Mouse (Mus musculus): ENCODE results near the gene Zfp831. TPM values are rescaled to one million over a fixed set of nuclear protein-coding genes. Genes with fewer than 3 reads are reported as not detected.

The Zfp831 gene
- polyA plus RNA-seq, 1 experiment from 2014 or later = not detected

DNA sequence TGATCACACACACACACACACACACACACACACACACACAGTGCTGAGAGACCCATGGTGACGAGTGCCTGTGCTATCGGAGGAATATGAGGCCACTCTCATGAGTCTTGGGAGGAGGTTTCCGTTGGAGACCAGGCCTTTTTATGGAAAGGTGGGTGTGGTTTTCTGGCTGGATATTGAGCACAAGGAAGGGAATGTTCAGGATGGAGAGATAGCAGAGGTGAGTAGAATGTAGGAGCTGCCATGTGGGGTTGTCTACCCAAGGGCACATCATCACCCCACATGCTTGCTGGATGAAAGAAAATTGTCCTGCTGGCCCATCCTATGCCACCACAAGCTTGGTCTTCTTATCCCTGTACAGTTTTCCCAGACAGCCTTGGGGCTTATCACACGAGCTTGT lies 16.5 kb downstream of the Zfp831 start:
- ATAC-seq (ENCODE audit: low FRiP score) = no peak
- WGBS = 81% methylated on average over 4 of the region's 4 CpGs
- Histone ChIP-seq H3K27me3 (no peaks in the 10 kb centered on the region), H3K36me3 (replicated peaks) (no peaks in the 10 kb centered on the region), H3K27ac (no peak overlapping the region), H3K4me2 (no peak overlapping the region), H3K9ac (no peak overlapping the region), H3K9me3 (no peaks in the 10 kb centered on the region), H3K4me3 (replicated peaks) (no peak overlapping the region), H3K4me1 (no peaks in the 10 kb centered on the region)

DNA sequence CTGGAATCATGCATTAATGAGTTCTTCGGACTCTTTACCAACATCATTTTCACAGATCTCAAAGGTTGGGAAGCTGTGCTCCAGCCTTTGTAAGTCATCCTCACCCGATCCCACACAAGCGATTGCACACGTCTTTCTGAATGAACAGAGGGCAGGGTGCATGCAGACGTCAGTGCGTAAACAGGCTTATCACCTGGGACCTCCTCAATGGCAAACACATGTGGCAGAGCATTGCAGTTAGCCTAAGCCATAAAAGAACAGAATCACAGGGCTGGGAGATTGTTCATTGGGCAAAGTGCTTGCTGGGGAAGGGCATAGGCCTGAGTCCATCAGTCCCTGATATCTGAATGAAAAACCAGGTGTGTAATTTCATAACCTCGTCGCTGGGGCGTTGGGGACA lies 17.0 kb downstream of the Zfp831 start:
- WGBS = 93% methylated on average over 9 of the region's 9 CpGs
- no peaks in the 10 kb centered on the region for H3K36me3 ChIP-seq (replicated peaks)
- H3K4me2 ChIP-seq = no peak overlapping the region
- no peak for ATAC-seq (ENCODE audit: low FRiP score)
- no peaks in the 10 kb centered on the region for H3K27me3 ChIP-seq
- H3K4me3 ChIP-seq (replicated peaks) = no peak overlapping the region
- no peaks in the 10 kb centered on the region for H3K9me3 ChIP-seq
- no peak overlapping the region for H3K9ac ChIP-seq
- no peak overlapping the region for H3K27ac ChIP-seq
- no peaks in the 10 kb centered on the region for H3K4me1 ChIP-seq

DNA sequence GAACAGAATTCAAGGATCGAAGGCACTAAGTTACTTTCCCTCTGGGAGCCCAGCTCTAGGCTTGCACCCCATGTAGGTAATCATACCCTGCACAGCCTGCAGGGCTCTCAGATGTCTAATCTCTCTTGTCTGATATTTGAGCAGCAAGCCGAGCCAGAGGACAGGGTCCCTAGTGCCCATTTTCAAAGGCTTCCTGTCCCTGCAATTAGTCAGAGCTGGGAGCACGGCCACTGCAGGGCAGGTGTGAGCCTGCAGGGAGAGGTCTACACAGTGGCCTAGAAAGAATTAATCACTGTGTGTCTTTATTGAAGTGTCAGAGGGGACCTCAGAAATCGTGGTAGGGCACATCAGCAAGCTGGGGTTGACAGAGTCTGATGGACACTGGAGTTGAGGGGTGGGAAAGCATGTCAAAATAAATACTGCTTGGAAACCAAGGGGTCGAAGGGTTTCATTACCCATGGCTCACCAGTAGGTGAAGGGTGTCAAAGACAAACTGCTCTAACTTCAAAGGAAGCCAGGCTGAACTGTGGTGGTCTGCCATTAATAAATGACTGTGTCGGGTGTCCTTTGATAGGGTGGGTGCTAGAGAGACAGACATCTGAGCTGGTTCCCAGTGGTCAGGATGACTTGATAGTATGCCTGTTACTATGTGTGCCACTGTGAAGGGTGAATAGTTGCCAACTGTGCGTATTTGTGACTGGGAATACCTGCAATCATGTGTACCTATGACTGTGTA lies 18.3 kb downstream of the Zfp831 start:
- Histone ChIP-seq H3K4me1 (no peaks in the 10 kb centered on the region), H3K27ac (no peak overlapping the region), H3K9ac (no peak overlapping the region), H3K9me3 (no peaks in the 10 kb centered on the region), H3K36me3 (replicated peaks) (no peaks in the 10 kb centered on the region), H3K4me3 (replicated peaks) (no peak overlapping the region), H3K4me2 (no peak overlapping the region), H3K27me3 (no peaks in the 10 kb centered on the region)
- no peak for ATAC-seq (ENCODE audit: low FRiP score)
- WGBS = 67% methylated on average over 7 of the region's 7 CpGs

DNA sequence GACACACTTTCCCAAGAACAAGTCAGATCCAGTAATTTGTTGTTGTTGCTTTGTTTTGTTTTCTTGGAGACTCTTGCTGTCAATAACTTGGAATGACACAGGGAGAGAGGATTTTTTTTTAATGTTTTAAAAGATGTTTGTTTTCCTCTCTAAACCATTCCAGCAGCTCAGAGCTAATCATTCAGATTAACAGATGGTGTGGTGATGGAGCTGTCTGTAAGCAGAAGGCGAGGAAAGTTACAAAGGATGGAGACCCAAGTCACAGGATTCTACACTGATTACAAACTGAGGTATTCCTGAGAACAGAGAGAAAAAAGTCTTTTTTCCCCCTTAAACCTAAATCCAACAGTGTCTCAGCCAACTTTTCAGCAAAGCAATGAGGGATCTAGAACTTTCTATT lies 19.3 kb downstream of the Zfp831 start:
- Histone ChIP-seq H3K36me3 (replicated peaks) (no peaks in the 10 kb centered on the region), H3K27ac (no peak overlapping the region), H3K27me3 (no peaks in the 10 kb centered on the region), H3K4me2 (no peak overlapping the region), H3K9ac (no peak overlapping the region), H3K4me1 (no peaks in the 10 kb centered on the region), H3K4me3 (replicated peaks) (no peak overlapping the region), H3K9me3 (no peaks in the 10 kb centered on the region)
- 90% methylated on average over 1 of the region's 1 CpGs for WGBS
- no peak for ATAC-seq (ENCODE audit: low FRiP score)

DNA sequence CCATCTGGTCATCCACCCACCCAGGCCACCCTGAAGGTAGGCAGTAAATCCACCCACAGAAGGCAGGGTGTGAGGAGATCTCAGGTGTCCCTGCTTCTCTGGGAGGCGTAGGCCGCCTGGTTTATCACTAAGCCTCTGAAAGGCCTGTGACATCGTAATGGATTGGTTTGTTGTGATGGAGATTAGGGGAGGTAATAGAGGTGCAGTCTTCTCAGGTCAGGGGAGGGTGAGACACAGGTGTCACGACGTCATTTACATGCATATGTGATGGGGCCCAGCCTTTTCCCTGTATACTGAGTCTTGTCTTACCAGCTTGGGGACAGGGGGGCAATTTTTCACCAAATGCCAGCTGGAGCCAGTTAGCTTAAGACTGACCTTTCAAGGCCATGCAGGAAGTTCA lies 22.1 kb downstream of the Zfp831 start:
- H3K4me3 ChIP-seq (replicated peaks) = no peak overlapping the region
- no peaks in the 10 kb centered on the region for H3K36me3 ChIP-seq (replicated peaks)
- H3K4me2 ChIP-seq = no peak overlapping the region
- peaks cover 2% of the 10 kb centered on the region; the same call in 1 of the 2 replicates for H3K27me3 ChIP-seq
- no peaks in the 10 kb centered on the region for H3K4me1 ChIP-seq
- no peak overlapping the region for H3K27ac ChIP-seq
- 54% methylated on average over 5 of the region's 5 CpGs for WGBS
- H3K9ac ChIP-seq = no peak overlapping the region
- no peak for ATAC-seq (ENCODE audit: low FRiP score)
- no peaks in the 10 kb centered on the region for H3K9me3 ChIP-seq

DNA sequence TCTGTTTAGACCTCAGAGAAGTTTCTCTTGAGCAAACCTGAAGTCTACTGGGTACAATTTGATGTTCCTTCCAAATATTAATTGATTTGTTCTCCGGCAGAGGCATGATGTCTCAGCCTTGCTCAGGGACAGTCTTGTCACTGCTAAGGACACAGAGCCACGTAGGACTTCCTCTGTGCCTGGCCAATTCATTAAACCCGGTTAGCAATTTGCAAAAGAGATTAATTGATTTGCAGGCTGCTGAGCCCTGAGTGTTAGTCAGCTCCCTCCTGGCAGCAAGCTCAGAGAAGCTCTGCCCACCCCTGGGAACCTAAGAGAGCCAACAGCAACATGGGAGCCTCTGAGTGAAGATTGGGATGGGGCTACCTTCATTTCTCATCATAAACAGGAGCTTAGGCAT lies 25.5 kb downstream of the Zfp831 start:
- WGBS = 59% methylated on average over 3 of the region's 3 CpGs
- Histone ChIP-seq H3K4me2 (no peak overlapping the region), H3K36me3 (replicated peaks) (no peaks in the 10 kb centered on the region), H3K4me3 (replicated peaks) (no peak overlapping the region), H3K27ac (no peak overlapping the region), H3K9me3 (no peaks in the 10 kb centered on the region), H3K4me1 (peaks cover 10% of the 10 kb centered on the region), H3K9ac (no peak overlapping the region), H3K27me3 (peaks cover 29% of the 10 kb centered on the region)
- no peak for ATAC-seq (ENCODE audit: low FRiP score)

DNA sequence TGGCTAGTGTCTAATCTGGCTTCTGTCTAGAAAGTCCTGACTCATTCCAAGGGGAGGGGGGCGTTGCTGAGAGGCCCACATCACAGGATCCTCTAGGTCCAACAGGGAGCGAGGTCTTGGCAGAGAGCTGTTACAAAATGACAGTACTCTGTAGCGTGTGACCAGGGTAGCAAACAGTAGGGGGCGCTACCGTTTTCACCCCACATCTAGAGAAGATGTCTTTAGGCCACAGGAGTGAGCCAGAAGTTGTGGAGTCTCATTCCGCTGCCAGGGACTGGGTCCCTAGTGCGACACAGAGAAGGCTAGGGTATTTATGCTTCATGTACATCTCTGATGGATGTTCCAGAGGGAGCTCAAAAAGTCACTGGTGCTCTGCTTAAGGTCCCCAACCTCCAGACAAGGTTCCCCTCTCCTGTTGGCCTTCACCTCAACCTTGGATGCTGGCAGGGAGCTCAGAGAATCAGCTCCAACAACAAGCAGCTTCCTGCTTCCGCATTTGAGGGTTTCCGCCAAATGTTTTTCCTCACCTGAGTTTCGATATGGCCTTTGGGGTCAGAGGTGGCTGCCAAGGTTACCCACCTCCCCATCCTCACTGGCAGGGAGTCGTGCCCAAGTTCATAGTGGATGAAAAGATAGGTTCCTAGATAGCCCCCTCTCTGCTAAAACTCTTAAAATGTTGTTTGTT lies 29.3 kb downstream of the Zfp831 start:
- Histone ChIP-seq H3K9me3 (no peaks in the 10 kb centered on the region), H3K27me3 (peaks cover 40% of the 10 kb centered on the region), H3K9ac (no peak overlapping the region), H3K4me2 (peak overlapping the region; percentile 78), H3K27ac (no peak overlapping the region), H3K36me3 (replicated peaks) (no peaks in the 10 kb centered on the region), H3K4me3 (replicated peaks) (no peak overlapping the region), H3K4me1 (peaks cover 17% of the 10 kb centered on the region)
- no peak; the same call in 1 of the 2 replicates for ATAC-seq (ENCODE audit: low FRiP score)
- 26% methylated on average over 11 of the region's 11 CpGs for WGBS

DNA sequence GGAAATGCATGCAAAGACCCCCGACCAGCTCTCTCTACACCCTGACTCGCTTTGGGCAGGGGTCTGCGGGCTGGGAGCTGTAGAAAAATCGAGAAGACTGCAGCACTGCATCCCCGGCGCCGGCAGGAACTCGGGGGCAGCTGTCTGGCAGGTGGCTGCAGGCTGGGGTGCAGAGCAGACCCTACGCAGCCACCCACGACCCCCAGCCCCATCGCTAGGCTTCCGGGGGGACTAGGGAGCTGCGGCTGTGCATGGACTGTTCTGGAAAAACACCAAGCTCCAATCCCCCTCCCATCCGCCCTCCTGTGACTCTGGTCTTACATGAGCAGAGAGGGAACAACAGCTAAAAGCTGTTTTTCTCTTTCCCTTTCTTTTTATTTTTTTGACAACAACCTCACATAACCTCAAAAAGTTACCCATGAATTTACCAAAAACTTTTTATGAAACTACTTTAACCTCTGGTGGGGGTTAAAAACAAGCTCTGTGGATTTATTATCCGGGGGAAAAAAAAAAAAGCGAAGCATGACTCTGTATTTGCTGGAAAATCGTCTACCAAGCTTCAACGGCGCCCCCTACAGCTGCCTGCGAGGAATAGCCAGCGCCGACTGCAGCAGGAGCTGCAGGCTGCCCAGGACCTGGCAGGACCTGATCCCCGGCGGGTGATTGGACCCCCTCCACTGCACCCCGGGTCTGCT lies 30.4 kb downstream of the Zfp831 start:
- ATAC-seq (ENCODE audit: low FRiP score) = peak; percentile 85
- under 1% methylated on average over 25 of the region's 25 CpGs for WGBS
- H3K27ac ChIP-seq = peak overlapping the region; percentile 42

DNA sequence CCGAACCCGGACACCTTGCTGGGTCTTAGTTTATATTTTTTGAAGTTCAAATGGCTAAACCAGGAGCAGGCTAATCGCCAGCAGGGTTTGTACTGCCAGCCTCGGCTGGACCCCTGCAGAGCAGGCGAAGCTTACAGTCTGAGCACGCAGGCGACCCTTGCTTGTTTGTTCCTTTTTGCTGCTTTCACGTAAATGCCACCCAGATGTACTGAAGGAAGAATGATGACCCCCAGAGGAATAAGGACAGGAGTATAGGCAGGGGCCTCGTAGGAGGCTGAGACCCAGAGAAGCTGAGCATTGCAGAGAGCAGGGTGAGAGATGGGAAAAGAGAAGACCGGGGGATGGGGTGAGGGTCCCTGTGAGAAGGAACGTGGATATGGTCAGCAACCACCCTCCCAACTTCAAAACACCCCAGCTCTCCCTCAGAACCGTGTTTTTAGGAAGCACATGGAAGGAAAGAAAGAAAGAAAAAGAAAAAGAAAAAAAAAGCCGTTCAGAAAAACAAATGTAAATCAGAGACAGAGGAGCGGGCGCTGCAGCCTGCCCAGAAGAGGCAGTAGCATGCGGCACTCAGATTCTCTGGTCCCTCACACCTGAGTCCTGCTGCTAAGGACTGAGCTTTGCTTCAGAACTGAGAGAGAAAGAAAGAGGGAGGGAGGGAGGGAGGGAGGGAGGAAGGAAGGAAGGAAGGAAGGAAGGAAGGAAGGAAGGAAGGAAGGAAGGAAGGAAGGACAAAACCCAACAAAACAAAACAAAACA lies 31.1 kb downstream of the Zfp831 start:
- peak; percentile 71 for ATAC-seq (ENCODE audit: low FRiP score)
- Histone ChIP-seq H3K4me2 (peak overlapping the region; percentile 78), H3K27me3 (peaks cover 40% of the 10 kb centered on the region), H3K36me3 (replicated peaks) (no peaks in the 10 kb centered on the region), H3K9me3 (no peaks in the 10 kb centered on the region), H3K4me3 (replicated peaks) (peak overlapping the region; percentile 41), H3K9ac (peak overlapping the region; percentile 30; the same call in 1 of the 2 replicates), H3K27ac (no peak overlapping the region), H3K4me1 (peaks cover 17% of the 10 kb centered on the region)
- WGBS = 2% methylated on average over 16 of the region's 16 CpGs

More for the DNA sequence above, 30.4 kb downstream of the Zfp831 start:
- Histone ChIP-seq H3K4me1 (peaks cover 17% of the 10 kb centered on the region), H3K4me2 (peak overlapping the region; percentile 78), H3K9me3 (no peaks in the 10 kb centered on the region), H3K27me3 (peaks cover 40% of the 10 kb centered on the region), H3K9ac (peak overlapping the region; percentile 62), H3K36me3 (replicated peaks) (no peaks in the 10 kb centered on the region), H3K4me3 (replicated peaks) (peak overlapping the region; percentile 41)

DNA sequence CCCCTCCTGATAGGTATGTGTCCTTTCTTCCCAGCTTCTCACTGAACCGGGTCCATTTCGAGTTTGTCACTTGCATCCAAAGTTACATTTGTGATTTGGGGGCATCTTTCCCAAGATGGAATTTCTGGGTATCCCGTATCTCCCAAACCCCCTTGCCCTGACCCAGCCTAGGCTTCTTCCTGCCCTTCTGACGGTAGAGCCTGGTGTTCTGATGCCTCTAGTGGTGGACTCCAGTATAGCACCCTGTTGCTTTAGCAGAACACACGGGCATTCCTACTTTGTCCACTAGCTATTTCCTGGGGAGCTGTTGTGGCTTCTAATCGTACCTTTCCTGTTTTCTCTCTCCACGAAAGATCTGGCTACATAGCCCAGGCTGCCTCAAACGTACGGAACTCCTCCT lies 32.3 kb downstream of the Zfp831 start:
- no peak overlapping the region for H3K4me2 ChIP-seq
- H3K36me3 ChIP-seq (replicated peaks) = no peaks in the 10 kb centered on the region
- no peak overlapping the region for H3K4me3 ChIP-seq (replicated peaks)
- H3K9me3 ChIP-seq = no peaks in the 10 kb centered on the region
- H3K27ac ChIP-seq = no peak overlapping the region
- ATAC-seq (ENCODE audit: low FRiP score) = 0 out of 2 replicates have a peak, but pooled peaks have one; percentile 36
- no peak overlapping the region for H3K9ac ChIP-seq
- WGBS = 15% methylated on average over 9 of the region's 9 CpGs
- H3K27me3 ChIP-seq = peaks cover 36% of the 10 kb centered on the region
- H3K4me1 ChIP-seq = peaks cover 17% of the 10 kb centered on the region

DNA sequence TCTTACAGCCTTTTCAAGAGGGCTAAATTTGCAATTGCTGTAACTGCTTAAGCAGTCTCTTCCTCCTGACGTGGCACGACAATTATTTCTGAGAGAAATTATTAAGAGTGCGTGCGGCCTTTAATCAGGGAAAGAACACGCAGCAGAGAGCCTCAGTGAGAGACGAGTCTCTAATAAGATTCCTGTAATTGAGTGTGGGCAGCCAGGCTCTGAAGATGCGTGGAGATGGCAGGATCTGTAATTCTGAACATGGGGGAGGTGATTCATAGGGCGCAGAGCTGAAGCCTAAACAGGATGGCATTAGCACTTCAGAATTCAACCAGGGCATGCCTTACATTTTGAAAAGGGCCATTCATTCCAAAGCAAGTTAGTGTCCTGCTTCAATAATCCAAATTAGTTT lies 58.0 kb downstream of the Zfp831 start:
- H3K4me3 ChIP-seq (replicated peaks) = no peak overlapping the region
- H3K27me3 ChIP-seq = no peaks in the 10 kb centered on the region
- WGBS = 56% methylated on average over 8 of the region's 8 CpGs
- H3K27ac ChIP-seq = no peak overlapping the region
- no peak overlapping the region for H3K4me2 ChIP-seq
- peaks cover 4% of the 10 kb centered on the region; the same call in 1 of the 2 replicates for H3K4me1 ChIP-seq
- H3K36me3 ChIP-seq (replicated peaks) = no peaks in the 10 kb centered on the region
- no peak for ATAC-seq (ENCODE audit: low FRiP score)
- H3K9ac ChIP-seq = no peak overlapping the region
- H3K9me3 ChIP-seq = no peaks in the 10 kb centered on the region

DNA sequence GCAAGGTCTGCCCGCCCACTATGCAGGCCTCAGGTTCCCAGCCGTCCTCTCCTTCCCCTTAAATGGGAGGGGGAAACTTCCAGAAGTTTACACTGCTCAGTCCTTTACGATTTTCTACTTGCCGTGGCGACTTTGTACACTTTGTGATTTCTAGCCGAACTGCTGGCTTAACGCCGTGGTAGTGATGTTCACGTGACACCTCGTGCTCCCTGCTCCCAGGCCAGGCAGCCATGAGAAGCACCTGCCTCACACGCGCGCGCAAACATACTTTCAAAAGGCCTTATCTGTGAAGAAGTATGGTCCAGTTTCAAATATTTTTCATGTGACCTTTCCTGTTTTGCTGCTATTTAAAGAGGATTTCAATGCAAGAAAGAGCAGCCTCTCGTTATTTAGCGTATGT lies 63.8 kb downstream of the Zfp831 start:
- Histone ChIP-seq H3K4me1 (no peaks in the 10 kb centered on the region), H3K36me3 (replicated peaks) (no peaks in the 10 kb centered on the region), H3K4me3 (replicated peaks) (no peak overlapping the region), H3K27me3 (no peaks in the 10 kb centered on the region), H3K9ac (no peak overlapping the region), H3K9me3 (no peaks in the 10 kb centered on the region), H3K4me2 (no peak overlapping the region), H3K27ac (no peak overlapping the region)
- no peak for ATAC-seq (ENCODE audit: low FRiP score)
- 90% methylated on average over 16 of the region's 16 CpGs for WGBS
